Mouse (Mus musculus) MEL (cell line): Measurements from ENCODE around the gene Dmc1.

ENCODE experiments used
- CTCF ChIP-seq, 3 experiments: IDR thresholded peaks in 2 of 3; conservative IDR thresholded peaks in 1 of 3; 2 replicates each; pipeline ENCODE4 v1.5.1; 2011 to 2012; ENCODE audit warnings: low read length in 3 of 3, low read depth in 2 of 3, mild to moderate bottlenecking in 2 of 3, improper control_type of control experiment in 1 of 3, inconsistent platforms in 1 of 3, mixed read lengths in 1 of 3, moderate library complexity in 1 of 3; ENCODE audit not compliant: control insufficient read depth in 1 of 3, insufficient read depth in 1 of 3, poor library complexity in 1 of 3, severe bottlenecking in 1 of 3
- GABPA ChIP-seq: IDR thresholded peaks from 2 replicates; pipeline ENCODE4 v1.6.1; 2012; ENCODE audit warnings: low read depth, mild to moderate bottlenecking, inconsistent platforms, low read length, improper control_type of control experiment, moderate library complexity
- GATA1 ChIP-seq: IDR thresholded peaks from 2 replicates; pipeline ENCODE4 v1.6.1; 2011; ENCODE audit warnings: low read depth, low read length, improper control_type of control experiment
- MEF2A ChIP-seq: IDR thresholded peaks from 2 replicates; pipeline ENCODE4 v1.6.1; 2014; ENCODE audit warnings: low read depth, mild to moderate bottlenecking, inconsistent platforms, low read length, improper control_type of control experiment; ENCODE audit not compliant: poor library complexity, insufficient replicate concordance, severe bottlenecking; ENCODE audit errors: extremely low read depth

DNA sequence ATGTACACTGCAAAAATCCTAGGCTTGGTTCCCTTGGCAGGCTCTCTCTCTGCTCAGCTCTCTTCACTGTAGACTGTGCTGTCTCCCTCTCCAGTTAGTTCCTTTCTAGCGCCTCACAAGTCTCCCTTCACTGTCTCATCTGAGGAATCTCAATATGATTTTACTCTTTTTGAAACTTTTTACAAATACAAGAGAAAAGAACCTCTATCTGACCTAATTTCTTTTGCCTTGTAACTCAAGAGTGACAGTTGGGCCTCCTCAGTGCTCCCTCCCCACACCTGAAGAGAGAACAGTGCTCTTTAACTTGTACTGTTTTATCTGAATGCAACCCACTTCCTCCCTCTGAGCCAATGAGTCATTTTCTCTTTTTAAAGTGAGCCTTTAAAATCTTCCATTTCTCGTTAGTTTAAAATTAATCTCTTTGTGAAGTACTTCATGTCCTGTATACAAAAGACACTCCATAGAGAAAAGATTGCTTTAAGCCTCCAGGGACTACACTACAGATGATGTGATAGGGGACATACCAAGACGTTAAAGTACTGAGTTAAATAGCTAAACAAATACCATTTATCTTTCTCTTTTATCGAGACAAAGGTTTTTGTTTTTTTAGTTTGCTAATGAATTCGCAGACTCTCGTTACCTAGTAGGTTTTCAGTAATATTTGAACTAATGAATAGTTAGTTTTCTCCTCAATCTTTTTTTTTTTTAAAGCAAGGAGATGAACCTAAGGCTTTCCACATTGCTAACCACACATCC is 27.1 kb downstream of the Dmc1 start:
- TF ChIP-seq CTCF (IDR thresholded peaks at IDR 0.05 in 2 of 3, conservative IDR thresholded peaks at IDR 0.05 in 1 of 3; ENCODE audit: control insufficient read depth in 1 of 3, insufficient read depth in 1 of 3, low read depth in 2 of 3, low read length in 3 of 3, poor library complexity in 1 of 3, severe bottlenecking in 1 of 3): no peak
- peak; percentile 68 for TF ChIP-seq GATA1
- no peak for TF ChIP-seq MEF2A
- no peak for TF ChIP-seq GABPA
